Mouse (Mus musculus) C2C12 (cell line): Measurements from ENCODE around the gene Polh. TPM values are rescaled to one million over a fixed set of nuclear protein-coding genes. Genes with fewer than 3 reads are reported as not detected.

Source experiments
- H3K27me3 ChIP-seq: one replicate; pipeline ENCODE4 v1.6.1; 2011; ENCODE audit not compliant: control insufficient read depth, insufficient read depth, insufficient read length
- H3K36me3 ChIP-seq: one replicate; pipeline ENCODE4 v1.6.1; 2011; ENCODE audit not compliant: control insufficient read depth, insufficient read depth
- H3K4me3 ChIP-seq: one replicate; pipeline ENCODE4 v1.5.1; 2011; ENCODE audit warnings: mild to moderate bottlenecking, control low read depth; ENCODE audit not compliant: poor library complexity, insufficient read depth, severe bottlenecking
- H3K79me2 ChIP-seq: one replicate; pipeline ENCODE4 v1.6.1; 2011; ENCODE audit not compliant: control insufficient read depth, insufficient read depth
- H3K79me3 ChIP-seq: one replicate; pipeline ENCODE4 v1.6.1; 2011; ENCODE audit warnings: low read depth, control low read depth
- H3ac ChIP-seq: one replicate; pipeline ENCODE3; 2011; ENCODE audit warnings: low read depth; ENCODE audit not compliant: control insufficient read depth, insufficient read length
- CEBPB ChIP-seq: IDR thresholded peaks from one replicate; pipeline ENCODE4 v1.6.1; 2011; ENCODE audit warnings: low read depth, mild to moderate bottlenecking, control low read depth, moderate library complexity
- CTCF ChIP-seq: IDR thresholded peaks from one replicate; pipeline ENCODE4 v1.5.1; 2011; ENCODE audit not compliant: control insufficient read depth, insufficient read depth, insufficient read length
- FOSL1 ChIP-seq: IDR thresholded peaks from one replicate; pipeline ENCODE4 v1.8.0; 2011; ENCODE audit warnings: mild to moderate bottlenecking, low read length; ENCODE audit not compliant: poor library complexity, insufficient read depth, severe bottlenecking
- MAX ChIP-seq: IDR thresholded peaks from one replicate; pipeline ENCODE4 v1.6.1; 2011; ENCODE audit warnings: mild to moderate bottlenecking, control low read depth
- MYOD1 ChIP-seq: IDR thresholded peaks from one replicate; pipeline ENCODE4 v1.6.1; 2011; ENCODE audit warnings: low read depth; ENCODE audit not compliant: control insufficient read depth, insufficient read length
- MYOG ChIP-seq: IDR thresholded peaks from one replicate; pipeline ENCODE4 v1.6.1; 2011; ENCODE audit not compliant: control insufficient read depth, insufficient read length; ENCODE audit errors: extremely low read depth
- USF1 ChIP-seq: IDR thresholded peaks from one replicate; pipeline ENCODE4 v1.6.1; 2011; ENCODE audit warnings: low read depth, mild to moderate bottlenecking, control low read depth, moderate library complexity
- long read RNA-seq, 2 experiments: library from polyadenylated mRNA; unstranded; transcript quantifications; one replicate each; pipeline ENCODE4 v2.0.0; 2019 to 2020
- polyA plus RNA-seq: library from polyadenylated mRNA; unstranded; fragments of >200 nt; fragmentation: generic; extraction: Trizol; gene quantifications from one replicate; pipeline ENCODE4 v1.2.1, GENCODE M21; 2012; ENCODE audit warnings: missing spikeins

Gene Polh
- polyA plus RNA-seq, result 14.4 TPM
- long read RNA-seq, experiment 1, transcript Polh-201 (11 exons, 3,238 nt), result major isoform, 6 of 19 reads
- long read RNA-seq, experiment 1, partial matches to known transcripts, result 0 of 19 reads
- long read RNA-seq, experiment 1, other reads (novel, unspliced or antisense), result 12 of 19 reads
- long read RNA-seq, experiment 2, transcript Polh-201 (11 exons, 3,238 nt), result major isoform, 146 of 165 reads
- long read RNA-seq, experiment 2, partial matches to known transcripts, result 1 of 165 reads
- long read RNA-seq, experiment 2, other reads (novel, unspliced or antisense), result 14 of 165 reads

DNA sequence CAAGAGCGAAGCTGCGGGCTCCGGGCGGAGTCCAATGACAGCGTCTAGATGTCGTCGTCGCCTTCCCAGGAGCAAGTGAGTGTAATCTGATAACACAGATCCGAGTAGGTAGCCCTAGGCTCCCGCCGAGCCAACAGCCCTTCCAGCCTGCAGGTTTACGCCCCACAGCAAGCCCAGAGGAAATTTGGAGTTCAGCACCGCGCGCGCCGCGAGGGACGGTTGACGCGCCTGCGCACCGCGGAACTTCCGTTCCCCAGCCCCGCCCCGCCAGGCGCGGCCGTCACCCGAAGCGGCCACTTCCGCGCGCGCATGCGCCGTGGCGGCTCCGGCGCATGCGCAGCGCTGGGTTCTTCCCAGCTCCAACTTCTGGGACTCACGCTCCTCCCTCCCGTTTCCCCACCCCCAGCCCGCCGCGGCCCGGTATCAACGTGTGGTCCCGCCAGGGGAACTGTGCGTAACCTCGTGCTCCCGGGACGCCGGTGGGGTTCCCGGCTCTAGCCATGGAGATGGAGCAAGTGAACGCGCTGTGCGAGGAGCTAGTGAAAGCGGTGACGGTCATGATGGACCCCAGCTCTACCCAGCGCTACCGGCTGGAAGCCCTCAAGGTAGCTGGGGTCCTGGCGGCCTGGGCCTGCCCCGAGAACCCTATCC lies at the start of gene Polh, which contains the start of gene Xpo5:
Polh (minus strand) TSS at position 225 of the 651 bp plus-strand sequence.
Xpo5 (plus strand) TSS at position 362 of the 651 bp plus-strand sequence.
- TF ChIP-seq FOSL1 (no peak), MYOD1 (no peak), CEBPB (no peak), USF1 (no peak), MYOG (no peak), CTCF (no peak), MAX (peak; percentile 61)
- H3K79me3 ChIP-seq, result peaks cover 65% of the 10 kb centered on the region
- H3K36me3 ChIP-seq, result peaks cover 57% of the 10 kb centered on the region
- peak within 1 kb of the TSS; percentile 96 for H3ac ChIP-seq
- no peaks in the 10 kb centered on the region for H3K27me3 ChIP-seq
- peak within 1 kb of the TSS; percentile 74 for H3K4me3 ChIP-seq
- peaks cover 97% of the 10 kb centered on the region for H3K79me2 ChIP-seq

DNA sequence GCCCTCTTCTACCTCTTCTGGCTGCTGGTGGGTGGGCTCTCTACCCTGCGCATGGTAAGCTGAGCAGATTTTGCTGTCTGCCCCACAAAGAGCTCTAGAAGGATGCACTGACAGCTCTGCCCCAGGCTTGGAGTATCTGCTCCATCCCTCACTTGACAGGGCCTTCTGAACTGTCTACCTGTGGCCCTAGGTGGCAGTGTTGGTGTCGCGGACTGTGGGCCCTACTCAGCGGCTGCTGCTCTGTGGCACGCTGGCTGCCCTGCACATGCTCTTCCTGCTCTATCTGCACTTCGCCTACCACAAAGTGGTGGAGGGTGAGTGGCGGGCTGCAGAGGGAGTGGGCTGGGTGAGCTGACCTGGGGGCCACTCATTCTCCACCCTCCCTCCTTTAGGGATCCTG lies 48.7 kb upstream of the Polh start:
- H3K4me3 ChIP-seq, result no peak overlapping the region

DNA sequence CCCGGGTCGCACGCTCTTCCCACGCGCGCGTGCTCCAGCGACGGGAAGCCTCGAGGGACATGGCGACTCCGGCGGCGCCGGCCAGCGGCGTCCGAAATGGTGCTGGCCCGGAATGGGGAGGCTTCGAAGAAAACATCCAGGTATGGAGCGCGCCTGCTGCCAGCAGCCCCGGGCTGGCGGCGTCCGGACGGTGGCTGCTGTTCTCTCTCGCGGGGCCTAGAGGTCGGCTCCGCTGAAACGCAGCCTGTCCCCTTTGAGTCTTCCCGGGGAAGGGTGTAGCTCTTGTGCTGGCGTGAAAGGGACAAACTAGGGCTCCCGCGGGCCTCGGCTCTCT lies 45.7 kb upstream of the Polh start:
- TF ChIP-seq MYOD1, result no peak
- TF ChIP-seq FOSL1, result no peak
- TF ChIP-seq CEBPB, result no peak
- no peak for TF ChIP-seq CTCF
- TF ChIP-seq USF1, result no peak
- no peak for TF ChIP-seq MYOG
- Histone ChIP-seq H3K36me3 (peaks cover 71% of the 10 kb centered on the region), H3K79me3 (peaks cover 34% of the 10 kb centered on the region), H3K79me2 (peaks cover 64% of the 10 kb centered on the region), H3ac (peak overlapping the region; percentile 70), H3K4me3 (peak overlapping the region; percentile 99), H3K27me3 (no peaks in the 10 kb centered on the region)

More for the DNA sequence above, 48.7 kb upstream of the Polh start:
- Histone ChIP-seq H3K79me3 (peaks cover 27% of the 10 kb centered on the region), H3K79me2 (peaks cover 42% of the 10 kb centered on the region), H3K27me3 (no peaks in the 10 kb centered on the region), H3K36me3 (peaks cover 43% of the 10 kb centered on the region), H3ac (no peak overlapping the region)
- TF ChIP-seq CTCF, result no peak
- TF ChIP-seq USF1, result no peak
- TF ChIP-seq FOSL1, result no peak
- no peak for TF ChIP-seq MAX
- TF ChIP-seq CEBPB, result no peak
- TF ChIP-seq MYOG, result no peak
- no peak for TF ChIP-seq MYOD1

DNA sequence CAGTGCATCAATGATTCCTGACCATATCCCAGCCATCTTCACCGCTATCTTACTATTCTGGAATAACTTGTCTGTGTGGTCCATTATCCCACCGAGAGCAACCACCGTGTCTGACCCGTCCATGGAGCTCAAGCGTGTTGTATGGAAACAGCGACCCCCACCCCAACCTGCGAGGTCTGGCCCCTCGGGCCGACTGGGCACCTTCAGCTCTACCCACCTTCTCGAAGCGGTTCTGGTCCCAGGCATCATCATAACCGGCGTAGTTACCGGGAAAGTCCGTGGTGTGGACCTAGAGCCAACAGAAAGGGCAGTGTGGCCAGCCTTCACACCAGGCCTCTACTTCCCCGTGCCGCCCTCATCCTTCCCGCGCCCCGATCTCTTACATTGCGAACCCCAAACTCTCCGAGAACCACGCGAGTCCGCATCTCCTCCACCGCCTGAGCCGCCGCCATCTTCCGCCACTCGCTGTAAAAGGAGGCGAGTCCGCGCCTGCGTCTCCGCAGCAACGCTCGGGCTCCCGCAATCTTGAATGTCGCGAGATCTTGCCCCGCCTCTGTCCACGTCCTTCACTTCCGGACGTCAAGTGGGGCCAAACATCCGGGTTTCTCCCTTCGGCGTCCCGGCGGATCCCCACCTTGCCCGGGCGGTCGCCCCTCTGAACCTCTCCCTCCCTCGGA lies 45.2 kb upstream of the Polh start, which contains the start of the genes Polr1c and Yipf3:
Polr1c (minus strand) TSS at position 543 of the 677 bp plus-strand sequence.
Yipf3 (plus strand) TSS at position 569 of the 677 bp plus-strand sequence.
- Histone ChIP-seq H3ac (peak within 1 kb of the TSS; percentile 94), H3K79me2 (peaks cover 64% of the 10 kb centered on the region), H3K27me3 (no peaks in the 10 kb centered on the region), H3K36me3 (peaks cover 76% of the 10 kb centered on the region), H3K79me3 (peaks cover 34% of the 10 kb centered on the region), H3K4me3 (peak within 1 kb of the TSS; percentile 99)
- TF ChIP-seq CEBPB, result no peak
- no peak for TF ChIP-seq FOSL1
- no peak for TF ChIP-seq MYOG
- no peak for TF ChIP-seq USF1
- TF ChIP-seq MAX, result no peak
- no peak for TF ChIP-seq CTCF
- no peak for TF ChIP-seq MYOD1

DNA sequence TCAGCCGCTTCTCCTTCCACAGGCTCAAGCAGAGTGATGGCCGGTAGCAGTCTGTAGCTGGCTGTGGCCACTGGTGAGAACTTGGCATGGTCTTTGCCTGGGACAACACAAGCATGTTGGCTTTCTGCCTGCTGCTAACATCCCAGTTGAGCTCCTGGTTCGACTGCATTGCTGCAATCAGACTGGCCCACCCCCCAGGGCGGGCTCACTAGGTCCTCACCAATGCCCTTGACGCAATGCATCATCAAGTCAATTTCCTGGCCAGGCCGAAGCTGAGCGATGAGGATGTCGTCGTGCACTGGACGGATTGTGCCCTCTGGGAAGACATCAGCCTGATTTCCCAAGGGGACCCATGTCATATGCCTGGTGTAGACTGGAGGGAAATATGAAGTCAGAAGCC lies 42.1 kb upstream of the Polh start:
- H3K27me3 ChIP-seq, result no peaks in the 10 kb centered on the region
- no peak overlapping the region for H3ac ChIP-seq
- TF ChIP-seq MYOD1, result no peak
- no peak for TF ChIP-seq FOSL1
- TF ChIP-seq MAX, result no peak
- TF ChIP-seq MYOG, result no peak
- TF ChIP-seq CTCF, result no peak
- H3K79me2 ChIP-seq, result peaks cover 56% of the 10 kb centered on the region
- peaks cover 77% of the 10 kb centered on the region for H3K36me3 ChIP-seq
- H3K4me3 ChIP-seq, result no peak overlapping the region
- H3K79me3 ChIP-seq, result peaks cover 34% of the 10 kb centered on the region
